Mouse (Mus musculus): ENCODE data around the gene Tlr4. TPM values are rescaled to one million over a fixed set of nuclear protein-coding genes. Genes with fewer than 3 reads are reported as not detected.

The Tlr4 gene
- polyA plus RNA-seq, 1 experiment from 2014 or later = 3.4 TPM

DNA sequence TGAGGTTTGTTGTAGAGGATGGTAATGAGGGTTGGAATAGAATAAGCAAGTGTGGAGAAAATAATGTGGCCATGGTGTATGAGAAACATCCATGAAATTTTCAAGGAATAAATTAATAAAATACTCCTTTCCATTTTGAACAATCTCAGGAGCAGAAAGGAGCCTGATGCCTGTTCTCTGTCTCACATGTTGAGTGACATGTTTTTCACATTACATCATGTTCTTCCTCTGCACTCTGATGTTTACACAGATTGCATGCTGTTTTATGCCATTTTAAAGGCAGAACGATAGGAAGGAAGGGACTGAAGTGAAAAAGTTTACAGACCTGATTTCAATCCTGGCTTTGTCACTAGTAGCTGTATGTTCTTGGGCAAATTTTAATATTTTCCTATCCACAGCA lies 120.3 kb downstream of the Tlr4 start:
- Histone ChIP-seq H3K4me3 (ENCODE audit: low read depth, low read length) (no peak overlapping the region), H3K27ac (ENCODE audit: low read length) (no peak overlapping the region), H3K4me1 (ENCODE audit: insufficient read depth, low read depth, low read length) (no peaks in the 10 kb centered on the region), H3K36me3 (ENCODE audit: insufficient read depth, low read length) (no peaks in the 10 kb centered on the region), H3K27me3 (replicated peaks; ENCODE audit: insufficient read depth, low read length) (no peaks in the 10 kb centered on the region), H3K9me3 (ENCODE audit: low read length) (no peaks in the 10 kb centered on the region), H3K9ac (replicated peaks; ENCODE audit: low read depth) (no peak overlapping the region), H3K4me2 (replicated peaks; ENCODE audit: low read depth, low read length) (no peak overlapping the region)
- DNase-seq (ENCODE audit: low spot score) (no peak), ATAC-seq (no peak)
- whole genome bisulfite sequencing = 13% methylated on average over 1 of the region's 1 CpGs
- no peak for TF ChIP-seq EP300 (IDR thresholded peaks at IDR 0.05)
- TF ChIP-seq CTCF (IDR thresholded peaks at IDR 0.05) = no peak

DNA sequence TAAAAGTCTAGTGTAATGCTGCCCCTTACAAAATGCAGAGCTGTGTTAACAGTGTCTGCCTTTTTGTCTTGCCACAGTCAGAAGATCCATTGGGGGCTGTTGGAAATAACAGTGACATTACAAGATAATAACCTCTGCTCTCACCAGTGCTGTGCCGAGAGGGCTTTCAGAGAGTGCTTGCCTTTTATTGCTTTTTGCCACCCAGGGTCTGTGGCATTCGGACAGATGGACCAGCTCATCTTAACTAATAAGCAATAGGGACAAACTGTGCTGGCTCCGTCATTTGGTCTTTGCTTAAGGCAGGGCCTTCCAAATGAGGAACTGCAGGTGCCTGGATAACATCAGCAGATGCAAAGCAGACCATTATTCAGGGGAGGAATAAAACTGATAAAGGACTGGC lies 147.5 kb downstream of the Tlr4 start:
- 72% methylated on average over 3 of the region's 3 CpGs for WGBS

More for the DNA sequence above, 147.5 kb downstream of the Tlr4 start:
- Histone ChIP-seq H3K9ac (replicated peaks; ENCODE audit: low read depth) (no peak overlapping the region), H3K27ac (ENCODE audit: low read length) (no peak overlapping the region), H3K27me3 (replicated peaks; ENCODE audit: insufficient read depth, low read length) (no peaks in the 10 kb centered on the region), H3K9me3 (ENCODE audit: low read length) (no peaks in the 10 kb centered on the region), H3K4me2 (replicated peaks; ENCODE audit: low read depth, low read length) (no peak overlapping the region), H3K4me1 (ENCODE audit: insufficient read depth, low read depth, low read length) (no peaks in the 10 kb centered on the region), H3K36me3 (ENCODE audit: insufficient read depth, low read length) (no peaks in the 10 kb centered on the region), H3K4me3 (ENCODE audit: low read depth, low read length) (no peak overlapping the region)
- DNase-seq (ENCODE audit: low spot score) = no peak
- TF ChIP-seq EP300 (IDR thresholded peaks at IDR 0.05) = no peak
- no peak for TF ChIP-seq CTCF (IDR thresholded peaks at IDR 0.05)
- ATAC-seq = no peak
